Mouse (Mus musculus): ENCODE measurements at regions not wholly inside any gene's neighbourhood (a gene's known extent, or its start where the extent isn't known, plus 50 kb on each side); places are given as distances from the start of the nearest gene placed in this dataset.

DNA sequence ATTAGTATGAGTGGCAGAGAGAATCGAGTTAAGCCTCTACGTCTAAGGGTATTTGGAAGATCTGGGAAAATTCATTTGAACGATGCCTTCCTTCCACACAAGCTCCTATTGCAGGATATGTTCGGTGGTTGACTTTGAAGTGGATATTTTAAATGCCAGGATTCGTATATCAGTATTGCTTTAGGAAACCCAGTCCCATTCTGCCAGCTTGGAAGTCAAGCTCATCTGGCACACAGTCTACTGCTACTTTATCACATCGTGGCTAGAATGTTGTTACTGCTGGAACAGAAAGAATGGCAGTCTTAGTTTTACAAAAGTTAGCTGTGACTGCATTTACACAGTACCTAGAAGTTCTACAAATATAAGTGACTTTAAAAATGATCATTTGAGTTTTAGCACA is 456.5 kb downstream of the Wdr20rt start:
- 91% methylated on average over 6 of the region's 6 CpGs for WGBS
- Histone ChIP-seq H3K27ac (ENCODE audit: low read depth, low read length) (no peak overlapping the region), H3K4me2 (ENCODE audit: low read length) (no peak overlapping the region), H3K9ac (ENCODE audit: low read length) (no peak overlapping the region), H3K9me3 (replicated peaks; ENCODE audit: control insufficient read depth, low read length) (no peaks in the 10 kb centered on the region), H3K36me3 (ENCODE audit: control insufficient read depth, insufficient read depth, low read length) (no peaks in the 10 kb centered on the region), H3K27me3 (replicated peaks; ENCODE audit: control insufficient read depth, insufficient read depth, low read length) (no peaks in the 10 kb centered on the region), H3K4me1 (ENCODE audit: control insufficient read depth, insufficient read depth, low read length) (no peaks in the 10 kb centered on the region), H3K4me3 (ENCODE audit: low read depth, low read length) (no peak overlapping the region)
- DNase-seq (ENCODE audit: low spot score) (no peak), ATAC-seq (no peak)

DNA sequence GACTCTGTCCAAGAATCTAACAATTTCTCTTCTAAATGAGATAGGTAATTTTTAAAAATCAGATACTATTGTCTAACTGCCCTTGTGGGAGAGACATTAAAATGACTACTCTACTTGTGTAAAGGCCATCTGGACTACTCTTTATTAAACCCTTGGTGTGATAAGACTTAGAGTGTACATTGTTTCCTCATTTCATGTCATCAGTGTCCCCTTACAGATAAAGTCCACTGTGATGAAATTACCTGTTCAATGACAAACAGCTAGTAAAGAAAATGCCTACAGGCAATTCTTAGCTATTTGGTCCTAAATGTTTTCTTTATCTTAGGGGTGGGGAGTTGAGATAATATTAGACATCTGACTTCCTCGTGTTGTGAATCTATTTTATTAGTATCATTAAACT is 479.7 kb downstream of the Wdr20rt start:
- 81% methylated on average over 1 of the region's 1 CpGs for WGBS
- Histone ChIP-seq H3K4me1 (ENCODE audit: control insufficient read depth, insufficient read depth, low read length) (no peaks in the 10 kb centered on the region), H3K27me3 (replicated peaks; ENCODE audit: control insufficient read depth, insufficient read depth, low read length) (no peaks in the 10 kb centered on the region), H3K36me3 (ENCODE audit: control insufficient read depth, insufficient read depth, low read length) (no peaks in the 10 kb centered on the region), H3K9me3 (replicated peaks; ENCODE audit: control insufficient read depth, low read length) (no peaks in the 10 kb centered on the region), H3K4me3 (ENCODE audit: low read depth, low read length) (no peak overlapping the region), H3K27ac (ENCODE audit: low read depth, low read length) (no peak overlapping the region), H3K9ac (ENCODE audit: low read length) (no peak overlapping the region), H3K4me2 (ENCODE audit: low read length) (no peak overlapping the region)
- ATAC-seq: no peak
- DNase-seq (ENCODE audit: low spot score): no peak

DNA sequence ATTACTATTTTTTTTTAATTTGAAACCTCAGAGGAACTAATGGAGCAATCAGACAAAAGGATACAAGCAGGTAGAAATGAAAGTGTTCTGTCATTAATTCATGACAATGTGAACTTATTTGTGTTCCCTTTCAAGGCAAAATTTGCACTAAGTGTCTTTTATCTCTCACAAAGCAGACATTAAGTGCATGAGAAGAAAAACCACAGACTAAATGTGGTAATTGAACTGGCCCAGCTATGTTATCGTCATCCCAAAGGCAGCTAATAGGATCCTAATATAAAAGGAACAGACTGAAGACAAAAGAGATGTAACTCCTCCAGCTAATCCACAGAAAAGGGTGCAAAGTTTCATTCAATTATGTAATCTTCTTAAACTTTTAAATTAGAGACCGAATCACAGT is 487.0 kb downstream of the Wdr20rt start:
- Histone ChIP-seq H3K27me3 (replicated peaks; ENCODE audit: control insufficient read depth, insufficient read depth, low read length) (no peaks in the 10 kb centered on the region), H3K27ac (ENCODE audit: low read depth, low read length) (no peak overlapping the region), H3K4me3 (ENCODE audit: low read depth, low read length) (no peak overlapping the region), H3K9ac (ENCODE audit: low read length) (no peak overlapping the region), H3K4me1 (ENCODE audit: control insufficient read depth, insufficient read depth, low read length) (no peaks in the 10 kb centered on the region), H3K36me3 (ENCODE audit: control insufficient read depth, insufficient read depth, low read length) (no peaks in the 10 kb centered on the region), H3K9me3 (replicated peaks; ENCODE audit: control insufficient read depth, low read length) (no peaks in the 10 kb centered on the region), H3K4me2 (ENCODE audit: low read length) (no peak overlapping the region)
- ATAC-seq (no peak), DNase-seq (ENCODE audit: low spot score) (no peak)
- 6% methylated on average over 2 of the region's 2 CpGs for WGBS

All from forebrain, embryonic 14.5 days (tissue).